Mouse (Mus musculus) lung, postnatal 36 days (tissue): ENCODE results near the gene Eef1e1.
"Not testable (repeated sequence)": the region's sequence is repeated elsewhere in the genome, so short reads cannot be mapped to it uniquely, and the experiment has no call there.

Source experiments
- DNase-seq: peaks from one replicate; pipeline ENCODE4 v3.0.0; 2022; ENCODE audit warnings: mixed read lengths

The Eef1e1 gene

GRCm38 (mm10) chr13:38623296-38623695 lies 35.6 kb downstream of the Eef1e1 start:
- DNase-seq = no peak

- DNase-seq = not testable (repeated sequence)
Observed at GRCm38 (mm10) chr13:38618001-38618630, 40.7 kb downstream of the Eef1e1 start.

- DNase-seq = no peak
Observed at GRCm38 (mm10) chr13:38616887-38617286, 42.0 kb downstream of the Eef1e1 start.

DNA sequence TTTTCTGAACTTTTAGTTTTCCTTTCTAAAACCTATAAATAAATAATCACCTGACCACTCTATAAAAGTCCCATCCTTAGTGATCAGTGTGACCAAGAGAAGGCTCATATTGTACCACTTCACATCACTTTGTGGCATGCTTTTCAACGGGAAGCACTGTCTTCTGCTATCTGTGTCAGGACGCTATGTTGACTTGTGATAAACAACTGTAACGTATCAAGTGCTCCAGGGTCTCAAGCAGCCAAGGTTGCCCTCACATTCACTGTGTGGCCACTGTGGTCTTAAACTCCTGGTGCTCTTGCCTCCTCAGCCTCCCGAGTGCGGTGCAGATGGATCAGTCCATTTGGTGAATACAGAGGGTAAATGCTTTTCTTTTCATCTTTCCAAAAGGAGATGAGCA lies 43.2 kb downstream of the Eef1e1 start:
- DNase-seq = no peak

- peak; percentile 47 for DNase-seq
Observed at GRCm38 (mm10) chr13:38614298-38614697, 44.6 kb downstream of the Eef1e1 start.

GRCm38 (mm10) chr13:38613583-38613982 lies 45.3 kb downstream of the Eef1e1 start:
- no peak for DNase-seq

DNA sequence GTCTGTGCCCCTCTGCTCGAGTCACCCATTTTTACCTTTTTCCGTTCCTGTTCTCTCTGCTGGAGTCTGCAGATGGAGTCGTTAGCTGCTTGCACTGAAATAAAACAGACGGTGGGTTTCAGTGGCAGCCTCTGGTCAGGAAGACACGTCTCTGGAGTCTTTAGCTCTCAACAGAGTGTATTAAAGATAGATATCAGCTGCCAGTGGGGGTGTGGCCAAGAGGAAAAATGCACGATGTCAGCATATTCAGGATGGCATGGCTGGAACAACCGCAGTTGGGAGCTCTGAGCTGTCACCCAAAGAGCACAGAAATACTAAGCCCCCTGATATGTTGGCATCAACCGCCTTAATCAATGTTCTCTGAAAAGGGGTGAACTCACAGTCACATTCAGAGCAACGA lies 46.2 kb downstream of the Eef1e1 start:
- no peak for DNase-seq

DNA sequence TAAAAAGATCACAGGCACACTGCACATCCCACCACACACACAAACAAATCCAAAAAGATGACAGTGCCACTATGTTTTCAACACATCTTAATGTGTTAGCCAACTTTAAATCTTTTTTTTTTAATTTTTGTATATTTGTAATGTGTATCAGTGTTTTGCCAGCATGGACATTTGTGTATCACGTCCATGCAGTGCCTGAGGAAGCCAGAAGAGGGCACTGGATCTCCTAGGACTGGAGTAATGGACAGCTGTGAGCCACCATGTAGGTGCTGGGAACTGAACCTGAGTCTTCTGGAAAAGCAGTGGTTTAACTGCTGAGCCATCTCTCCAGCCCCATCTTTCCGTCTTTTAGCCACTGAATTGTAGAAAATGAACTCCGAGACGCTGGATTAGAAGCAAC lies 46.7 kb downstream of the Eef1e1 start:
- DNase-seq = no peak

GRCm38 (mm10) chr13:38610336-38610735 lies 48.5 kb downstream of the Eef1e1 start:
- DNase-seq = peak; percentile 88

DNA sequence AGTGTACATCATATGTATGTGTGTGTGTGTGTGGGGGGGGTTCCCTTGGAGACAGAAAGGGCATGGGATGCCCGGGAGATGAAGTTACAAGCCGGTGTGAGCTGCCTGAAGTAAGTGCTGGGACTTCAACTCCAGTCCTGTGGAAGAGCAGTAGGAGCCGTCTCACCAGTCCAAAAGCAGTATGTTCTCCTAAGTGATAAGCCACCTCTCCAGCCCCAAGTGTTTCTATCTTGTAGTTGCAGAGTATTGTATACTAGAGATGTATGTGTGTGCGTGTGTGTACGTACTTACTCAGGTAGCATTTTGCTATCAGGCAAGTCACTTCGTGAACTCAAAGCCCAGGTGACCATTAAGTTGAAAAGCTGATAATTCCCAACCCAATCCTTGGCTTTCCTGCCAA lies 51.7 kb downstream of the Eef1e1 start:
- no peak for DNase-seq

- no peak for DNase-seq
Observed at GRCm38 (mm10) chr13:38605353-38605752, 53.5 kb downstream of the Eef1e1 start.

- no peak for DNase-seq
Observed at GRCm38 (mm10) chr13:38602966-38603365, 55.9 kb downstream of the Eef1e1 start.

GRCm38 (mm10) chr13:38602243-38602832 lies 56.5 kb downstream of the Eef1e1 start:
- no peak for DNase-seq

DNA sequence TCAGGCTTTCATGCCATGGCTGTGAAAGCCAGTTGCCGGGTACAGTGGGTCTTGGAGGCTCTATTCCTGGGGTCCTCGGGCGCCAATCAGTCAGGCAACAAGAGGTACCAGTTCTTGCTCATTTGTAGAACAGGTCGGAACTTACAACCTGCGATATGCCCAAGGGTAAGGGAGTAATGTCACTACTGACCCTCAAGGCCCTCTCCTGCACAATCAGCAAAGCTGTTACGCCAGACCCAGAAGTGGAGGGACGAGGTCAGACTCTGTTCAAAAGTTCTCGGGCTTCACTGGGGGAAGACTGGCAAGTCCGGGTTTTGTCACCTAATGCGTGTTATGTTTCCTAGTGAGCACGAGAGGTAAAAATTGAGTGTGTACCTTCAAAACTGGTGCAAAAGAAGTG lies 58.0 kb downstream of the Eef1e1 start:
- DNase-seq = no peak

DNA sequence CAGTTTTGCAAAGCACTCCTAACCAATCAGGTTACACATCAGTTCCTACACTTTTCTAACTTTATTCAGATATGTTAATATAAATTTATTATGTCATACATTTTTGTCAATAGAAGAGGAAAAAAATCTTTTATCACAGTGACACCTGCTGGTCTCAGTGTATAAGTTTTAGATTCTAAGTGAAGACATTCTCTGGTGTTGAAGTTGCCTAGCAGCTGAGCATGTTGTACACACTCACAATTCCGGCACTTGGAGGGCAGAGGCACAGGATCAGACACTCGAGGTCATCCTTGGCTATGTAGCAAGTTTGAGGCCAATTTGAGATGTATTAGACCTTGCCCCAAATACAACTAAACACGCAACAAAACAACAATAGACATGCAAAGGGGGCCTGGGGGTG lies 61.8 kb downstream of the Eef1e1 start:
- peak; percentile 22 for DNase-seq

DNA sequence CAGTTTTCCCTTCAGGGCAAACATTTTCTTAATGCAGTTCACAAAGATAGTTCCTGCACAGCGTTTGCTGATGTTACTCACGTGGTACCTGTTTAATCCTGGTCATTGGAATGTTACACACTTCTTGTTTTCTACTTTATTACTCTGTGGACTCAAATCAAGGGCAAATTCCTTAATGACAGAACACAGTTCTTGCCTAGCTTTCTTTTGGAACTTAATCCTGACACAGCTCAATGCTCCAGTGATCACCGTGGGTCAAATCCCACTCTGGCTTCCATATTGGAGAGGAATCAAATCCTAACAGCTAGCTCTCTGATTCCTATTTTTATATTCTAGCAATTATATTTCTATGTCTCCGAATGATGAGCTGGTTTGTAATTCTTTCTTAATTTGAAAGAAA lies 62.4 kb downstream of the Eef1e1 start:
- DNase-seq = no peak
